Mouse (Mus musculus): Measurements from ENCODE around the gene Rnf40. TPM values are rescaled to one million over a fixed set of nuclear protein-coding genes. Genes with fewer than 3 reads are reported as not detected.

Gene Rnf40
- total RNA-seq, 4 experiments from 2014 or later, result 28.6 to 32.3 (median 30.6) TPM

DNA sequence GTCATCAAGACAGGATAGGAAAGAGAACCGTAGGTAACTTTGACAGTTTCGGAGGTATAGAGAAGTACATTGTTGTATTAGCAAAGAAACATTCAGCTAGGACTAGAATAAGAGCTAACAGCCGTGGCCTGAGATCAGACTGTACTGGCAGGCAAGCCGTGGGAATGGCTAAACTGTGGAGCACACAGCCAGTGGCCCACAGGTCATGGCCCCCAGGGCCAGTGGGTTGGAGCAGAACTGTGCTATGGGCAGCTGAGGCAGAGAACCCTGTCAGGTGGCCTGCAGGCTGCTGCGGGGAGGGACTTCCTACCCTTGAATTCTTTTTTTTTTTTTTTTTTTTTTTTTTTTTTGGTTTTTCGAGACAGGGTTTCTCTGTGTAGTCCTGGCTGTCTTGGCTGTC lies 60.6 kb downstream of the Rnf40 start:
- no peak for DNase-seq (ENCODE audit: low spot score in 2 of 2)

GRCm38 (mm10) chr7:127651624-127652023 lies 63.1 kb downstream of the Rnf40 start:
- DNase-seq (ENCODE audit: low spot score in 2 of 2), result no peak

- DNase-seq (ENCODE audit: low spot score in 2 of 2), result no peak
Measured at GRCm38 (mm10) chr7:127652050-127652449, 63.5 kb downstream of the Rnf40 start.

GRCm38 (mm10) chr7:127654318-127654717 lies 65.8 kb downstream of the Rnf40 start:
- no peak for DNase-seq (ENCODE audit: low spot score in 2 of 2)

Other genes starting within 250 kb of the Rnf40 start
- 10 to 100 TPM; 39.1 to 55.1 (median 41.1) TPM for gene Zfp768, start 243.2 kb upstream of the Rnf40 start, total RNA-seq (2022)
- 1 to 10 TPM; 3.0 to 3.4 (median 3.1) TPM for gene Zfp747, start 212.7 kb upstream of the Rnf40 start, total RNA-seq (2022)
- gene 9130019O22Rik, start 201.6 kb upstream of the Rnf40 start, total RNA-seq (2022), result 1 to 10 TPM; 1.5 to 2.5 (median 2.1) TPM
- 1 to 10 TPM; 1.6 to 2.2 (median 1.7) TPM for gene E430018J23Rik, start 195.1 kb upstream of the Rnf40 start, total RNA-seq (2022)
- gene Zfp764, start 181.9 kb upstream of the Rnf40 start, total RNA-seq (2022), result 1 to 10 TPM; 1.4 to 2.3 (median 1.9) TPM
- 1 to 10 TPM; 1.3 to 3.4 (median 2.2) TPM for gene Zfp688, start 166.7 kb upstream of the Rnf40 start, total RNA-seq (2022)
- gene Zfp689, start 139.6 kb upstream of the Rnf40 start, total RNA-seq (2022), result 1 to 10 TPM in 3 of 4 experiments, under 1 TPM in 1; 0.88 to 1.3 (median 1.2) TPM
- gene Prr14, start 129.2 kb upstream of the Rnf40 start, total RNA-seq (2022), result 10 to 100 TPM; 14.8 to 18.4 (median 16.7) TPM
- gene Fbrs, start 109.6 kb upstream of the Rnf40 start, total RNA-seq (2022), result 10 to 100 TPM; 21.9 to 29.3 (median 25.1) TPM
- gene Srcap, start 76.8 kb upstream of the Rnf40 start, total RNA-seq (2022), result 10 to 100 TPM; 44.3 to 52.4 (median 48.6) TPM
- gene Gm42715, start 69.2 kb upstream of the Rnf40 start, total RNA-seq (2022), result 1 to 10 TPM; 4.4 to 8.0 (median 5.5) TPM
- gene Tmem265, start 27.4 kb upstream of the Rnf40 start, total RNA-seq (2022), result not detected
- 10 to 100 TPM in 1 of 4 experiments, 1 to 10 TPM in 3; 8.0 to 10.6 (median 8.4) TPM for gene Phkg2, start 15.4 kb upstream of the Rnf40 start, total RNA-seq (2022)
- gene Ccdc189, start 172 bp upstream of the Rnf40 start, total RNA-seq (2022), result 1 to 10 TPM; 2.0 to 2.6 (median 2.2) TPM
- gene Zfp629, start 27.0 kb downstream of the Rnf40 start, total RNA-seq (2022), result 1 to 10 TPM; 6.8 to 7.8 (median 7.4) TPM
- 10 to 100 TPM; 33.5 to 36.0 (median 34.1) TPM for gene Bcl7c, start 120.2 kb downstream of the Rnf40 start, total RNA-seq (2022)
- 10 to 100 TPM; 15.2 to 20.3 (median 17.1) TPM for gene Ctf1, start 124.0 kb downstream of the Rnf40 start, total RNA-seq (2022)
- not detected for gene Ctf2, start 143.4 kb downstream of the Rnf40 start, total RNA-seq (2022)
- gene Fbxl19, start 155.8 kb downstream of the Rnf40 start, total RNA-seq (2022), result 1 to 10 TPM in 2 of 4 experiments, under 1 TPM in 2; 0.92 to 1.6 (median 1.1) TPM
- gene Orai3, start 181.0 kb downstream of the Rnf40 start, total RNA-seq (2022), result 10 to 100 TPM; 12.2 to 13.6 (median 12.9) TPM
- 10 to 100 TPM; 16.4 to 22.8 (median 18.6) TPM for gene Setd1a, start 187.9 kb downstream of the Rnf40 start, total RNA-seq (2022)
- 1 to 10 TPM; 1.6 to 2.3 (median 2.1) TPM for gene Gm49388, start 196.8 kb downstream of the Rnf40 start, total RNA-seq (2022)
- 1 to 10 TPM; 1.5 to 4.2 (median 1.9) TPM for gene Hsd3b7, start 211.8 kb downstream of the Rnf40 start, total RNA-seq (2022)
- 10 to 100 TPM; 44.5 to 64.1 (median 50.8) TPM for gene Stx4a, start 235.5 kb downstream of the Rnf40 start, total RNA-seq (2022)
- 1 to 10 TPM in 1 of 4 experiments, under 1 TPM in 3; 0.53 to 1.0 (median 0.75) TPM for gene Stx1b, start 235.8 kb downstream of the Rnf40 start, total RNA-seq (2022)

All from gastrocnemius, adult 8-10 months (tissue).